Mouse (Mus musculus) large intestine, adult 2 months (tissue): ENCODE measurements around the gene Ppbp. TPM values are rescaled to one million over a fixed set of nuclear protein-coding genes. Genes with fewer than 3 reads are reported as not detected.

Source experiments
- DNase-seq: peaks from one replicate; pipeline ENCODE4 v3.0.0-alpha.2; 2012; ENCODE audit warnings: low read depth, low spot score
- WGBS: fragments of 180-500 bp; shearing (Covaris S2); methylation state at CpG from one replicate; pipeline ENCODE4 v1.1.7; 2018; 5-methylcytosine and 5-hydroxymethylcytosine counted together
- polyA plus RNA-seq: library from polyadenylated mRNA; depleted of rRNA; stranded (reverse); fragments of >200 nt; gene quantifications from 2 replicates; pipeline ENCODE4 v1.2.3, GENCODE M21; 2012; rRNA removed

Ppbp gene
- polyA plus RNA-seq = 0.17 and 0.18 TPM in 2 replicates

DNA sequence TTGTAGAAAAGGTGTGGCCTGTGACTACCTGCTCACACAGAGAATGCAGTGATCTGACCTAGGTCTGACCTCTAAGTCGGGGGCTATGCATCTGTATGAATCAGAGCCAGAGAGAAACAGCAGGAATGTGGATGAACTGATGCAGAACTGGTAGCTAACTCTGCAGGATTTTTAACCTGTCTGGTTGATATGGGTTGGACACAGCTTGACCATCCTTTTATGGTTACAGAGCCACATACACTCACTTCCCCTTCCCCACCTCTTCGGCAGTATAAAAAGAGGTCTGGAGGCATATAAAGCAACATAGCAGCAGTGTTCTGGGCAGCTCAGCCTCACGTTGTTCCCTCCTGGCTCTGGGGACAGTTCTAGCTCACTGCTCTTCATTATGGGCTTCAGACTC is at the start of gene Ppbp:
Gene Ppbp, plus strand, starts transcription at position 301 of the 400 bp plus-strand sequence.
- 54% methylated on average over 3 of the region's 3 CpGs for WGBS
- no peak for DNase-seq

DNA sequence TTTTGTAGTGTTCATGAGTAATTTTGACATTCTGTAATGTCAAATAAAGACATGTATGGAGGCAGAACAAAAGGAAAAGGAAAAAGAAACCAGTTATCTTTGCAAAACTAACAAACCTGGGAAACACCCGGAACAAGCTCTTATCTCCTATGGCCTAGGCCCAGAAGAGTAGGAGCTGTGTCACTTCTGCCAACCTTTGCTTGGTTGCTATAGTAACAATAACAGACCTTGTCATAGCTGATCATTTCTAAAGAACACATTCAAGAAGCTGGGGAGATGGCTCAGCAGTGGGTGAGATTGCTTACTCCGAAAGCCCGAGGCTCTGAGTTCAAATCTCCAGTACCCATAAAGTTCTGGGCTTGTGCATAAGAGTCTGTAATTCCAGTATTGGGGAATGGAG is 45.7 kb upstream of the Ppbp start:
- WGBS = 57% methylated on average over 3 of the region's 3 CpGs
- no peak for DNase-seq

DNA sequence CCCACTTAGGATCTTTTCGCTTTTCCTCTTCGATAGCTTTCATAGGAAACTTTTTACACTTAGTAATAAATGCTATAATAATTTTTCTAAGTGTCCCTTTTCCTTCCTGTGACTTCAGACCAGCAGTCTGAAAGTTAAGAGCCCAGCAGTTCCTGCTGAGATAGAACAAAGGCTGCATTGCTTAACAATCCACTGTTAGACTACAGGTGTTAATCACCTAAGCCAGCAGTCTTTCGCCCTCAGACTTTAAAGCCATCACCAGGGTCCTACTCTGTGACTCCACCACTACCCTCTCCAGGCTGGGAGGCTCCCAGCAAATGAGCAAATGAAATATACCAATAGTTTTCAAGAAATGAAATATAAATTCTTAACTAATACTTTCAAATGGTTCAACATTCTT is 40.1 kb upstream of the Ppbp start:
- WGBS = 30% methylated on average over 3 of the region's 3 CpGs
- no peak for DNase-seq

DNA sequence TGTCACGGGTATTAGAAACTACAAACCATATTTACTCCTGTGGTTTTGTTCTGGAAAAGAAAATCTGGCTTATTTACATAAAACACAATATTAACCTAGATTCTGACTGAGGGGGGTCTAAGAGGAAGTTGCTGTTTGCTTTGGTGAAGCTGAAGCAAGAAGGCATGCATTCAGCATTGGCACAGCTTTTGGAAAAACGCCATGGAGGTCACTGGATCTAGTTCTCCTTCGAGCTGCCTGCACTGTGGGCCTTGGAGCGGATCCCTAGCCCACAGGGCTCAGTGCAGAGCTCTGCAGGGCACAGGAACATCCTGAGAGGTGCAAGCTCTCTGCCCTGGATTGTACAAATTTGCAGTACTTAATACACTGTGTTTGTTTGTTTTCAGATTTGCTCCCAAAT is 36.8 kb upstream of the Ppbp start:
- DNase-seq = no peak

DNA sequence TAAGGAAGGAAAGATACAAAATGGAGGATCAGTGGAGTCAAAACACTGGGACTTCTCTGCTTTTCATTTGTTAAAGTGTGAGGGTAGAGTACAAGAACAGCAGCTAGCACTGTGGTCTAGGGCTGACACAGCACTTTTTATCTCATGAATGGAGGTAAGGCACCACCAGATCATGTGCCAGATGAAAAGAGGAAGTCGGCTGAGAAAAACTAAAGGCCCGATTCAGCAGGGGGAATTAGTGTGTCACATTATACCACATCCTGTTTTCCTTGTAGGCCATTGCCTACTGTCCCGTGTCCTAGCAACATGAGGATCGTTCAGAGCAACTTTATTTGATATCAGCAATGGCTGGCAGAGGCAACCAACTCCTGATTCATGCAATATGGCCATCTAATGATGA is 26.3 kb upstream of the Ppbp start:
- WGBS = 50% methylated on average over 4 of the region's 4 CpGs
- no peak for DNase-seq

More for the DNA sequence above, 36.8 kb upstream of the Ppbp start:
- WGBS = 27% methylated on average over 4 of the region's 4 CpGs

DNA sequence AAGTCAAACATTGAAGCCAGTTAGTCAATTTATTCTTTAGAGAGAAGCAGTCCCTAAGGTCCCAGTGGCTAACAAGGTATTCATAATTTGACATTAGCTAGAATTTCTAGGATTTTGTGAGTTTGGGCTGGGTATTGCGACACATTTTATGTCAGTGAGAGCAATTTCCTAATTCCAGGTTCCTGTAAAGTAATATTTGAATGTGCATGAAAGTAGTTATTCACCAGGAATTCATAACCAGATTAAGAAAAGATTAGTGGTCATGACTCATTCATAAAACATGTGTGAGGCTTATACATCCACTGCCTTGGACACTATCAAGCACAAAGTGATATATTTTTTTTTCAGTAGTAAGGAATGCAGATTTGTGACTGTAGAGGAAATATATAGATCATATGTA is 14.4 kb upstream of the Ppbp start:
- WGBS = 91% methylated on average over 1 of the region's 1 CpGs
- no peak for DNase-seq

DNA sequence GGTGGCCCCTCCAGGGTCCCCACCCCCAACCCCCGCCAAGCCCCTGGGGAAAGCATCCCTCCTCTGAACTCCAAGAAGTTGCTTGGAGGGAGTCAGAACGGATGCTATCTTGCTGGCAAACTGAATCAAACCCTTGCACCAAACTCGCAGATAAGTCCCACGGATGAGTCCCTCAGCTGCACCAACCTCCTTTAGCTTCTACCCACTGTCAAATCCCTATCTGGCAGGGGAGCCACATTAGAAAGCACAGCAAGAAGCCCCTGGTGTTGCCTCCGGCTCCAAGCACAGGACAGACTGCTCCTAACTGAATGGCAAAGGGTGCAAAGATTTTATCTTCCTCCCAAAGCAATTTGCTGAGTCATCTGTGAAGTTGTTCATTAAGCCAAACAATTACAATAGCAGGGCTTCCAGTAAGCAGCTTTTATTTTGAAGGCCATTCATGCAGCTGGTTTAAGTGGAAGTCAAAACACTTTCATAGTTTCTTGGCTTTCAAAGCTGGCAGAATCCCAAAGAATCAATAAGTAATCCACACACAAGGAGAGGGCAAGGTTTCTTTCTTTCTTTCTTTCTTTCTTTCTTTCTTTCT is 10.2 kb upstream of the Ppbp start:
- no peak for DNase-seq
- WGBS = 39% methylated on average over 5 of the region's 5 CpGs

DNA sequence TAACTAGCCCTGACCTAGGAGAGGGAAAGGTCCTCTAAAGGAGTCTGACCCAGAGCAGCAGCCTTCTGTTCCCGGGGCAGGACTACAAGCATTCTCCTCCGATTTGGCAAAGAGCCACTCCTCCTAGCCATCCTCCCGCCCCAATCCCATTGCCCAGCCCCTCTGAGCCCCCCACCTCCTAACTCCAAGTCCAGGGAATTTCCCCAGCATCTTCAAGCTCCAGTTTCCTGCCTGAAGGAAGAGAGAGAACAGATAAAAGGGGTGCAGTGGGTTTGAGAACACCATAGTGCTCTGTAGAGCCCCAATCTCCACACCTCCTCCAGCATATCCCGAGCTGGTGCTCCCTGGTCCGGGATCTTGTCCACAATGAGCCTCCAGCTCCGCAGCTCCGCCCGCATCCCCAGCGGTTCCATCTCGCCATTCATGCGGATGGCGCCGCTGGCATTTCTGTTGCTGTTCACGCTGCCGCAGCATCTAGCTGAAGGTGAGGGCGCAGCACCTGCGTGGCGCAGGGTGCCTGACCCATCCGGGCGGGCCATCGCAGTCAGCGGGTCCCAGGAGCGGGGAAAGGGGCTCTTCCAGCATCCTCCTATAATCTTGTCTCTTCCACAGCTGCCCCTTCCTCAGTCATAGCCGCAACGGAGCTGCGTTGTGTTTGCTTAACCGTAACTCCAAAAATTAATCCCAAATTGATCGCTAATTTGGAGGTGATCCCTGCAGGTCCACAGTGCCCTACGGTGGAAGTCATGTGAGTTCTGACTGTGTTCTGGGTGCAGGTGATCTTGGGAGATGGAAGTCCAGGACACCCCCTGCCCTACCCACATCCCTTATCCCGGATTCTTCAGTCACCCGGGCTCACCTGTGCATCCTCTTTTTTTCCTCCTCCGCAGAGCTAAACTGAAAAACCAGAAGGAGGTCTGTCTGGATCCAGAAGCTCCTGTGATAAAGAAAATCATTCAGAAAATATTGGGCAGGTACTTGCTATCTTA is 8.9 kb upstream of the Ppbp start, which contains the start of gene Cxcl5:
Gene Cxcl5, plus strand, starts transcription at position 284 of the 989 bp plus-strand sequence.
- WGBS = 7% methylated on average over 32 of the region's 32 CpGs

DNA sequence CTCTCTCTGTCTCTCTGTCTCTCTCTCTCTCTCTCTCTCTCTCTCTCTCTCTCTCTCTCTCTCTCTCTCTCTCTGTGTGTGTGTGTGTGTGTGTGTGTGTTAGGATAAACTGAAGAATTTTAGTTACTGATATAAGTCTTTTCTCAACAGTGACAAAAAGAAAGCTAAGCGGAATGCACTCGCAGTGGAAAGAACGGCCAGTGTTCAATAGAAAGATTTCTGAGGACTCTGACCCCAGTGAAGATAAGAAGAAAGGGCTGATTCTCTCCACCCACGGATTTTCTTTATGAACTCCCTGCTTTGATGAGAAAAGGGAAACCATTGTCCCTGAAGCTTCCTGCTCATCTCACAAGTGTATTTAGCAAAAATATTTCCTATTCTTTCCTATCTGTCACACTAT is 8.0 kb upstream of the Ppbp start:
- DNase-seq = no peak
- 24% methylated on average over 4 of the region's 4 CpGs for WGBS

More for the DNA sequence above, 8.9 kb upstream of the Ppbp start, which contains the start of gene Cxcl5:
- no peak for DNase-seq

DNA sequence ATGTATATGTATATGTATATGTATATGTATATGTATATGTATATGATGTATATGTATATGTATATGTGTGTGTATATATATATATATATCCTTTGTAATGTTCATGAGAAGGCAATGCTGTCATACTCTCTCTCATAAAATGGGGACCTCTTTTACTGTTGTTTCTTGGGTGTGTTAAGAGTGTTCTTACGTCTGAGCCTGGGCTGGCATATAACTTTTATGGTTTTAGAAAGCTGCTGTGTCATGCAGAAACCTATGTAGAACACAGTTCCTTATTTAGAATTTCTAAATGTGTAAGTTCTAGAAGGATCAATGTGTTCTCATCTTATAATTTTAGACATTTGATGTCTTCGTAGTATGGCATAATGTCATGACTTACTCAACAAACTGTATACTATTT is 7.5 kb upstream of the Ppbp start:
- WGBS = 42% methylated on average over 2 of the region's 2 CpGs
- DNase-seq = no peak

DNA sequence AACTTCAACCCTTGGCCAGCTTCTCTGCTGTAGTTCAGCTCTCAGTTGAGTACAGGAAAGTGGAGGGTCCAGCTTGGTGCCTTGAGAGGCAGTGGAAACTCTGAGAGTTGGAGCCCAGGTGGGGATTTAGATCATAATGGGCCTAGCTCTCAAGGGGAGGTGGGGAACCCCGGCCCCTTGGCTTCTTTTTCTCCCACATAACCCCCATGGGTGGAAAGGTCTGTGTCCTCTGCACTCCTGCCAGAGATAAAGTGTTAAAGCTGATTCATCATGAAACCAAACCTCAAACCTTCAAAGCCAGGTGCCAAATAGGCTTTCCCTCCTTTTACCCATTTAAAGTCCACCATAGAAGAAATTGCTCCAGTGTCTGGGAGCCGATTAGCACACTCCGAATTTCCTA is 6.5 kb upstream of the Ppbp start:
- no peak for DNase-seq
- 89% methylated on average over 3 of the region's 3 CpGs for WGBS

DNA sequence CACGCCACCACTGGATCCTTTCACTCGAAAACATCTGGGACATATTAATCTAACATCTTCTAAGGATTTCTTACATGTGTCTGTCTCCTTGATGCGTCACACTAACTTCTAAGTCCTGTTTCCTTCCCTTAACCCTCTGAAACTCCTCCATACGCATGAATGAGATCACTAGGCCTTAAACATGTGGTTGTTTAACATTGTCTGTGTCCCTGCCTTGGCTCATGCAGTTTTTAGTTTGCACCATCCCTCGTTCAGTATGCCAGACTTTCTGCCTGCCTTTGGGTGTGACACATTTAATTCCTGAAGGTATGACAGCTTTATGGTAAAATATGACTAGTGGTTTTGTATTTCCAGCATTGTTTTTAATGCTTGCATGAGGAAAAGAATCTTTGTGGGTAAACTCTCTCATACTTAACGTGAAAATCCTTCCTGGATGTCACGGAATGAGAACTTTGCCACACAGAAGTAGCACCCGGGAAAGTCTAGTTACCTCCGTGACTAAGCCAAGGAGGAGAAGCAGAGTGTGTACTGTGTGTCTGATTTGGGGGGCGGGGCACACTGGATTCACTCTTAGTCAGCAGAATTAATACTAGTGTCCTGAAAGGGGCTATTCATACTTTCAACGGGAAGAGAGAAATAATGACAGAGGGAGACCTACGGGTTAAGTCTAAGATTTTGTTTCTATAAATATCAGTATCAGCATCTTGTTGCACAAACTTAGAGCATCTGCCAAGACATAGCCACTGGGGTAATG is 4.2 kb upstream of the Ppbp start:
- DNase-seq = no peak
- 60% methylated on average over 12 of the region's 12 CpGs for WGBS

DNA sequence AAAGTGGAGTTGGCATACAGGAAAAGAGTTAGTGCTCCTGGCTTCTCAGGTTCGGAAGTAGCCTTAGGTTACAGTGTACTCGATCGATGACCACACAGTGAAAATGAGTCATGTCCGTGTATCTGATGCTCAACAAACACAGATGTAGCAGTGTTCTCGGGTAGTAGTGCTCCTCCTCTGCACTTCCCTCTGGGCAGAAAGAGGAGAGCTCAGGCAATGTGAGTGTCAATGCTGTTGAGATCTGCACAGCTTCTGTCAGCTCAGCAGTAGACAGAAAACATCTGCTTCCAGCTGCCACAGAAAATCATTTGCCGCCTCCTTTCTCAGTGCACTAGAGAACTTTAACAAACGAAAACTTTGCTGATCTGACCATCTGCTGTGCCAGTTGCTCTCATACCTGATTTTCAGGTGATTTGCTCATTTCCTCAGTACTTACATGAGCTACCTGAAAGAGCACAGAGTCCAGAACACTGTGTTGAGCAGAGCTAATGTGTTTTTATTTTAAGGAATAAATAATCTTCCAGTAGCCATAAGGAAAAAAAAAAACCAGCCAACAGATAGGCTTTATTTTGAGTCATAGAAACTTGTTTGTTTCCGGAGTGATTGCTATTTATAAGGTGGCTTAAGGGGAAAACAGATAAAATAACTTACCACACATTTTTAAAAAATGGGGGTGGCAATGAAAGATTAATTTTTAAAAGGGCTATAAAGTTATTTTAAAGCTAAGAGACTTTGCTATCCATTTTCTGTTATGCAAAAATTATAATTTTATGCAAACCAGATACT is 2.3 kb upstream of the Ppbp start:
- DNase-seq = no peak
- 58% methylated on average over 8 of the region's 8 CpGs for WGBS

DNA sequence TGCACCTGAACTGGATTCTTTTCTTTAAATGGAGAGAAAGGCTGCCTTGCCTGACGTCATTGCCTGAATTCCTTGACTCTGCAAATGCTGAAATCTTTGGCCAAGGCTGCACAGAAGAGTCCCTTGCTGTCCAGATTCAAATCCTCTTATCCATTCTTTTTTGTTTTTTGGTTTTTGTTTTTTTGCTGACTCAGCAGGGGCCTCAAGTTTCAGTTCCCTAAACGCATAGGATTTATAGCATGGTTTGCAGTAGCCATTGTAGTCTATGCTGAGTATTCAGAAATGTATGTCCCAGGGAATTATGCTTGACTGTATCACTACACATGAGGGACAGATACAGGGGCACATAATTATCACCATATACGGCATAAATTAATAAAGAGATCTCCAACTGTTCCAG is 3.1 kb downstream of the Ppbp start:
- DNase-seq = no peak
- 79% methylated on average over 3 of the region's 3 CpGs for WGBS

DNA sequence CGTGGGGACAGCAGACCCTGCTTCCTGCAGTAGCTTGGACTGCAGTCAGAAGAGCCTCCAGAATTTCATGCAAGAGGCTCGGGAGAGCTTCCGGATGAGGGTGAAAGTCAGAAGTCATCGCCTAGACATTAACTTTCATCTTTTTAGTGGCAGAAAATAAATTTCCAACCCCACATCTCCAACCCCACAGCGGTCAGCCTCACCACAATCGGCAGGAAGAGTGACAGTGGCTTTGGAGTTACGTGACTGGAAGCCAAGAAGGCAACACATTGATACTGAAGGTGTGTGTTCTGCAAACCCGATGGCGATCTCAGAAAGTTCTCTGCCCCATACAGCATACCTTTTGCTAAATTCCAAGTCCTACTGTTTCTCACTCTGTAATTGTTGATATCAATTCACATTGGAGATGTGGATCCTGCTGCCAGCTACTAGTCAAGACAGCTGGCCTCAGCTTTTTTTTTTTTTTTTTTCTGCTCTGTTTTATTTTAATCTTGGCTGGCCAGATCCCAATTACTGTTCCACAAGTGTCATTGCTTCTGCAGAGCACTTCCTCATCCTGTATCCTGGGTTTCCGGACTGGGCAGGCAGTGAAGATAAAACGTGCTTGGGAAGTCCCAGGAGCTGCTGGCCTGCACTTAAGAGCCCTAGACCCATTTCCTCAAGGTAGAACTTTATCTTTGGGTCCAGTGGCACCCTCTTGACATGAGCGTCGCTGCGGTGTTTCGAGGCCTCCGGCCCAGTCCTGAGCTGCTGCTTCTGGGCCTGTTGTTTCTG is 3.7 kb downstream of the Ppbp start, which contains the start of gene Pf4:
Gene Pf4, plus strand, starts transcription at position 556 of the 774 bp plus-strand sequence.
- DNase-seq = no peak
- 68% methylated on average over 16 of the region's 16 CpGs for WGBS

DNA sequence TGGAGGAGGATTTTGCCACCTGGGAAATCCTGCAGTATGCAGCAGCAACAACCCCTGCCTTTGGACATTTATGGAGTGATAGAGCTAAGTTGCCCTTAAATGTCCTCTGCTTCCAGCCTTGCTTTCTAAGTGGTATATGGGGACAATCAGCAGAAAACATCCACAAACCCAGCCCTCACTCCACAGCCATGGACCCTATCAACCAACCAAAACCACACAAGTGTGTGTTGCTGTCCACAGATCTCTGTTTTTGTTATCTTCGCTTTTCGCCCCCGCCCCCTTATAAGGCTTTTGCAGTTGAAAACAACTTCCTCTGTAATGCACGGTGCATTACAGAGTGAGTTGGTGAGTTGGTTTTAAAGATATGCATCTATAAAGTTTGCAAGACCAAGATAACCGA is 7.2 kb downstream of the Ppbp start:
- 81% methylated on average over 5 of the region's 5 CpGs for WGBS

DNA sequence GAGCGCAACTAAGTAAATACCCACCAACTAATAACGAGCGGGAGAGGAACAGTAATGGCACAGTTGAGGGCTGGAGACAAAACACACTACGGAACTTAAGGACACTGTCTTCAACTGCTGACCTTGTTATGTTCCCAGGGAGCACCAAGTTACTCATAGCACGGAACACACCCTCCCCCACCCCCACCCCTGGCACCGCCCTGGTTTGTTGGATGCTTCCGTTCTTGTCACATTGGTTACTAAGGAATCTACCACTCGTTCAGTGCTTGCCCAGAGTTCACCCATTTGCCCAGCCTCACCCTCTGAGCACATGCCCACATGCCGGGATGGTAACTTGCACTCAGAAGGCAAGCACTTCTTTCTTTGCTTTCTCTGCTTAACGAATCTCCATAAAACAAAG is 9.3 kb downstream of the Ppbp start:
- DNase-seq = no peak
- WGBS = 63% methylated on average over 10 of the region's 10 CpGs

More for the DNA sequence above, 7.2 kb downstream of the Ppbp start:
- DNase-seq = no peak

DNA sequence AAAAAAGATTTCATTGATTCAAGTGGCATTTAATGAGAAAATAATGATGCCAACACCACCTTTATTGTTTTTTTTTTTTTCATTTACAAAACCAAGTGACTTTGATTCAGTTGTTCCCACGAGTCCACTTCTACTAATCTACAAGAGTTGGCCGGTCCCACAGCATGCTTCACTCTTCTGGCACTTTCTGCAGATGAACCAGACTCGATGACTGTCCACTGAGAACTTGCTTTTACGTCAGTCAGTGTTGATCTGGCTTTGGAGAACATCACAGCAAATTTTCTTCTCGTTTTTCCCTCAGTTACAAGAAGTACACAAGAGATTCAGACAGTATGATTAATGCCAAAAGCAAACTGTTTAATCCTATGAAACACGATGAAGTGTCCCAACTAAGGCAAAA is 10.5 kb downstream of the Ppbp start:
- DNase-seq = no peak
- 62% methylated on average over 6 of the region's 6 CpGs for WGBS

DNA sequence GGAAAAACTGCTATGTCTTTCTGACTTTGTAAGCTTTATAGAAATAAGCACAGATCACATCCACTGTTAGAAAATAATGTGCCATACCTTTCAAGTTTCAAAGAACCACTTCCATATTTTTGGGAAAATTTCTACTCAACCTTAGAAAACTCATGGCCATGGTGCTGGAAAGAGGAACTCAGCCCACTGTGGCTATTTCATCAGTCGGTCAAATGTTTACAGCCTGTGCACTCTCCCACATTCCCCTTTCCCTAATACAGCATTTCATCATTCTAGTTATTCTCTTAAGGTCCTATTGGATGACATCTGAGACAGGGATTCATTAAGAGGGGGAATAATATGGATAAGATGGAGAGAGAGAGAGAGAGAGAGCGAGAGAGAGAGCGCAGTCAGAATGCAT is 15.4 kb downstream of the Ppbp start:
- 79% methylated on average over 3 of the region's 3 CpGs for WGBS
- no peak for DNase-seq
